Mouse (Mus musculus): ENCODE measurements around the gene Fam126a. TPM values are rescaled to one million over a fixed set of nuclear protein-coding genes. Genes with fewer than 3 reads are reported as not detected.

Gene Fam126a
- polyA plus RNA-seq, 1 experiment = 5.2 TPM

DNA sequence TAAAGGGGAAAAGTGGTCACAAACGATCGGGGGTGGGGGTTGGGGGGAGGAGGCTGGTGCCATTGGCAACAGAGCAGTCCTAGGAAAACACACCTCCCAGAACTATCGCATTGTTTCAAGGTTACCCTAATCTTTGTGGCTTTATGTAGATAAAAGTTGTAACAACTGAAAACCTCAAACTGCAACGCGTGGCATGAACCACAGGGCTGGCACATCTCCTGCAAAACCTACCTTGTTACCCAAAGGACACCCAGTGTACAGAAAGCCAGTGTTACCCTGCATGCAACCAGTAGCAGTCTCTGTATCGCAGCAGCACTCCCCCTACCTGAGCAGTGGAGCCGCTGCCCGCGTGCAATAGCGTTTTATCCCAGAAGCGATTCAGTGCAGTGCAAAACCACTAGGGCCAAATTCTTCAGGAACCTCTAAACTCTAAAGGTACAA, 1.1 kb downstream of the Fam126a start:
- H3K27ac ChIP-seq (replicated peaks; ENCODE audit: low read depth, low read length) = no peak overlapping the region

DNA sequence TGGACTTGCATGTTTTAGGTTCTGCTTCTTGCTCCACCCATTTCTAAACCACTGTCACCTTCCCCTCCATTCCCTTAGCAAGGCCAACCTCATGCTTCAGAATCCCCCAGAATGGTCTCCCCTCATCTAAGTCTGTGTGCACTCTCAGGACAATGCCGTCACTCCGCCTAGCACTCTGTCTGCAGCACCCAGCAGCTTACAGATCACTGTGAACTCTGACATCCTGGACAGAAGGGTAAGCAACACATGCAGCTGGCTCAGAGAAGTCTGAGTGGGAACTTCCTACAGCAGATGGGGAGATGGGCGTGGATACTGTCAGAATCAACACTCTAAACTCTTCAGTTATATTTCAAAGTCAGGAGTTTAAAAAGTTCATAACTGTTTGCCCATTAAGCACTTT, 5.5 kb downstream of the Fam126a start:
- Histone ChIP-seq H3K27ac (replicated peaks; ENCODE audit: low read depth, low read length) (no peak overlapping the region), H3K4me3 (ENCODE audit: insufficient read depth, low read depth, low read length) (no peak overlapping the region), H3K4me1 (ENCODE audit: control insufficient read depth, insufficient read depth, insufficient read length, low read length) (peaks cover 4% of the 10 kb centered on the region)

More for the DNA sequence above, 1.1 kb downstream of the Fam126a start:
- H3K4me3 ChIP-seq (ENCODE audit: insufficient read depth, low read depth, low read length) = peak overlapping the region; percentile 87
- H3K4me1 ChIP-seq (ENCODE audit: control insufficient read depth, insufficient read depth, insufficient read length, low read length) = peaks cover 9% of the 10 kb centered on the region

DNA sequence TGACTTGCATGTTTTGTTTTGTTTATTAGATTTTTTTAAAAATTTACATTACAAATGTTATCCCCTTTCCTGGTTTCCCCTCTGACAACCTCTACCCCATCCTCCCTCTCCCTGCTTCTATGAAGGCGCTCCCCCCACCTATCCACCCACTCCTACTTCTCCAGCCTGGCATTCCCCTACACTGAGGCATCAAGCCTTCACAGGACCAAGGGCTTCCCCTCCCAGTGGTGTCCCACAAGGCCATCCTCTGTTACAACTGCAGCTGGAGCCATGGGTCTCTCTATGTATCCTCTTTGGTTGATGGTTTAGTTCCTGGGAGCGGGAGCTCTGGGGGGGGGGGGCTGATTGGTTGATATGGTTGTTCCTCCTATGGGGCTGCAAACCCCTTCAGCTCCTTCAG, 7.3 kb downstream of the Fam126a start:
- peaks cover 2% of the 10 kb centered on the region for H3K4me1 ChIP-seq (ENCODE audit: control insufficient read depth, insufficient read depth, insufficient read length, low read length)
- H3K4me3 ChIP-seq (ENCODE audit: insufficient read depth, low read depth, low read length) = no peak overlapping the region
- H3K27ac ChIP-seq (replicated peaks; ENCODE audit: low read depth, low read length) = no peak overlapping the region

DNA sequence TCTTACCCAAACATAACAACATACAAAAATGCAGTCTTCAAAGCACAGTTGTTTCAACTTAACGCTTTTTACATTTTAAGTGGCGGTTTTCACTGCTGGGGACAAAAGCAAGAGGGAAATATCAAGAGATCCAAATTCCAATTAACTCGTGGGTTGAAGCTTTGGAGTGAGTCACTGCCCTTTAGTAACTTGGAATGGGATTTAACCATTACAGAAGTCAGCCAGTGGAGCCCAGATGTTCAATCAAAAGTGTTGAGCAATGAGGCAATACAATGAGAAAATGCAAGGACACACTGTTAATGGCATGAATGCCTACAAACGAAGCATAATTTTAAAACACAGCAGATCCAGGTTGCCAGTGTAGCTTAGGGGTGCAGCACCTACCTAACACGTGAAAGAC, 8.8 kb downstream of the Fam126a start:
- no peak overlapping the region for H3K4me3 ChIP-seq (ENCODE audit: insufficient read depth, low read depth, low read length)
- peaks cover 2% of the 10 kb centered on the region for H3K4me1 ChIP-seq (ENCODE audit: control insufficient read depth, insufficient read depth, insufficient read length, low read length)
- no peak overlapping the region for H3K27ac ChIP-seq (replicated peaks; ENCODE audit: low read depth, low read length)

DNA sequence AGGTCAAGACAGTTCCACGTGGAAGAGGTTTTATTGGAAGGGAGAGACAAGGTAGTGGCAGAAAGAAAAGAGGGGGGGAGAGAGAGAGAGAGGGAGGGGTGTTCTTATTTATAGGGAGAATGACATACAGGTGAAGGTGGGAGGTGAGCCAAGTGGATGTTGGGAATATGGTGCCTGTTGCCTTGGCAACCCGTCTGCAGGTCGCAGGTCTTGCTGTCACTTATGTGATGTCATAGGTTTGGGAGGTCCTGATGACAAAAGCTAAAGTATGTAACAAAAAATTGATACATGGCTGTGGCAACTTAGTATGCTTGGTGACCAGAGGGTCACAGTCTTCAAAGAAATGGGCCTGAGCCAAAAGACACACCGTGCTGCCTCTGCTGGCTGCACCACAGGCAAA, 10.1 kb downstream of the Fam126a start:
- no peak overlapping the region for H3K27ac ChIP-seq (replicated peaks; ENCODE audit: low read depth, low read length)
- H3K4me1 ChIP-seq (ENCODE audit: control insufficient read depth, insufficient read depth, insufficient read length, low read length) = peaks cover 2% of the 10 kb centered on the region
- H3K4me3 ChIP-seq (ENCODE audit: insufficient read depth, low read depth, low read length) = no peak overlapping the region

DNA sequence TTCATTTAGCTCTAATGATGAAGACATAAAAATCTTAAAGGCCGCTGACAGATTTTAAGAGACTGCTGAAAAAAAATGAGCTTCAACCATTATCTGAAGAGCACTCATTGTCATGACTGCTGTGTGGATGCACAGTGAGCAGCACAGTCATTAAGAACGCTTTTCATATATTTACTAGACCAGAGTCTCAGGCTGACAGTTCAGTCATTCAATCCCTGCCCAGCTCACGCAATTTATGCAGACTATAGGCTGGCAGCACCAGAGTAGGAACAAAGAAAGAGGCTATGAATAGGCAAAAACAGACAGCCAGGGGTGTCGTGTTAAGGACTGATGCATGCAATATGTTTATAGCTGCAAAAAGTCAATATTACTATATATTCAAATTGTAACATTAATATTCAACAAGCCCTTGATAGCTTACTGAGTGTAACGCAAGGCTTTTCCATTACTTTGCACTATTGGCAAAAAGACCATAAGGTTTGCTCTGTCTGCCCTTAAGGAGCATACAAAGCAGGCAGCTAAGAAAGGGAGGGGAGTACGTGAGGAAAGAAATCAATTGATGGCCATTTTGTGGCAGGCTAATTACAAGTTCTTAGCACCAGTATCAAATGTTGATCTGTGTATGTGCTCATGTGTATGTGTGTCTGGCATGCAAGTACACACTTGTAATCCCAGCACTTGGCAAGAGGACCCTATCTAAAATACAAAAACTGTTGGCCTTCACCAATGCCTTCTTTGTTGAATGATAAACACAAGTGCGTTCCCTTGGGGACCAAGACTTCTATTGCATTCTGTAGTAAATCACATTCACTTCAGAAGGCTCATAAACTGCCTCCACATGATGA, 10.9 kb downstream of the Fam126a start:
- no peak overlapping the region for H3K27ac ChIP-seq (replicated peaks; ENCODE audit: low read depth, low read length)

DNA sequence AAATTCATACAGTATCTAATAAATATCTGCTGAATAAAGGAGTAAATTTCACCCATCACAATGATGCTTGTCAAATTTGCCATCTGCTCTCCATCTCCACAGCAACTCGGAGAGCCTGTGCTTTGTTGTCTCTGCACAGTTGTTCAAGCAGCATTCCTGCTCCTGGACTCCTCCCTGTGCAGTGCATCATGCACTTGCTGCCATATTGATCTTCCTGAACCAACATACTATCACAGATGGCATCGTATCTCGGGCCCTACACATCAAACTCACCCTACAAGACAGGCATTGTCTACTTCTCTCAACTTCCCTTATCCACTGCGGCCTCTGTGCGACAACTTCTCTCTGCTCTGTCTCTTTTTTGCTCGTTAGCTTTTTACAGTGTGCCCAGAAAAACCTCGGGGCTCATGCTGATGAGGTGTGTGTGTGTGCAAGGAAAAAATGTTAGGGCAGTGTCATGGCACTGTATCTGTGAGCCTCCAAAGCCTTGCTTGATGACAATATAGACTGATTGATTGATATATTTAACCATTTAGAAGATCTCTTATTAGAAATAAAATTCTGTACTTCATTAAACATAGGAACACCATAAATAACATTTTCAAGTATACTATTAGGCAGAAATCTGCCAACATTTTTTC, 11.7 kb downstream of the Fam126a start:
- no peak overlapping the region for H3K27ac ChIP-seq (replicated peaks; ENCODE audit: low read depth, low read length)
- no peaks in the 10 kb centered on the region; the same call in 1 of the 2 replicates for H3K4me1 ChIP-seq (ENCODE audit: control insufficient read depth, insufficient read depth, insufficient read length, low read length)
- no peak overlapping the region for H3K4me3 ChIP-seq (ENCODE audit: insufficient read depth, low read depth, low read length)

More for the DNA sequence above, 10.9 kb downstream of the Fam126a start:
- H3K4me3 ChIP-seq (ENCODE audit: insufficient read depth, low read depth, low read length) = no peak overlapping the region
- no peaks in the 10 kb centered on the region; the same call in 1 of the 2 replicates for H3K4me1 ChIP-seq (ENCODE audit: control insufficient read depth, insufficient read depth, insufficient read length, low read length)

DNA sequence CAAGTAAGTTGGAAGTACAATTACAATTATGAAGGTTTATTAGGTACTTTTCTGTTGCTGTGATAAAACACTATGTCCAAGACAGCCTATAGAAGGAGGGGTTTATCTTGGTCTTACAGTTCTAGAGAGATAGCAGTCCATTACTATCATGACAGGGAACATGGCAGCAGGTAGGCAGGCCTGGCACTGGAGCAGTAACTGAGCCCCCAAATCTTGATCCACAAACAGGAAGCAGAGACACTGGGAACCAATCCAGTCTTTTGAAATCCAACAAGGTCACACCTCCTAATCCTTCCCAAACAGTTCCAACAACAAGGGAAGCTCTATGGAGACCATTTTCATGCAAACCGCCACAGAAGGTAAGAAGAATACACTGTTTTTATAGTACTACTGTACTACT, 13.6 kb downstream of the Fam126a start:
- Histone ChIP-seq H3K27ac (replicated peaks; ENCODE audit: low read depth, low read length) (no peak overlapping the region), H3K4me1 (ENCODE audit: control insufficient read depth, insufficient read depth, insufficient read length, low read length) (no peaks in the 10 kb centered on the region; the same call in 1 of the 2 replicates), H3K4me3 (ENCODE audit: insufficient read depth, low read depth, low read length) (no peak overlapping the region)

DNA sequence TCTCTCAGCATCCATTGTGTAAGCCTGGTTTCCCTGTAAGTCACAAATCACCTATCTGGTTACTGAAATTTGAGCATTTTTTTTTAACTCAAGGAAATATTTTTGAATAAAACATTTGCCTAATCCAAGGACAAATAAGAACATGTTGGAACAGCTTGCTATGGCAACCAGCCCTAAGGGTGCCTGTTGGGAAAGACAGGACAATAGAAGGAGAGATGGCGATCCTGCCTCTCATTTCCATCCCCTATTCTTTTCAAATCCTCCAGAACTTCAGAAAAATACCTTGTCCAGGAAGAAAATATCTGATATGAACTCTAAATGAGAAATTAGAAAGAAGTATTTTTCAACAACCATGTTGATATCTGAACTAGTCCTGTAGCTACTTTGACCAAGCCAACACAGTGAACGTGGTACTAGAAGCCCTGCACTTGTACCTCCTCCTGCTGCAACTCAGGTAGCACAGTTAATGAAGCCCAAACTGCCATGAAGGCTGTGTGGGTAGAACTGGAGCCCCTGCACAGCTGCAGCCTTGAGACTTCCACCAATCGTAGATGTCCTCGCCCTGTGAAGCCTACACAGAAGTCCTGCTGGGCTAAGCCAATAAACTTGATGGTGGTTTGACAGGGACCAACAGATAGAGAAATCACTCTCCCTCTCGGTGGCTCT, 17.0 kb downstream of the Fam126a start:
- no peak overlapping the region for H3K27ac ChIP-seq (replicated peaks; ENCODE audit: low read depth, low read length)
- H3K4me3 ChIP-seq (ENCODE audit: insufficient read depth, low read depth, low read length) = no peak overlapping the region
- no peaks in the 10 kb centered on the region; the same call in 1 of the 2 replicates for H3K4me1 ChIP-seq (ENCODE audit: control insufficient read depth, insufficient read depth, insufficient read length, low read length)

DNA sequence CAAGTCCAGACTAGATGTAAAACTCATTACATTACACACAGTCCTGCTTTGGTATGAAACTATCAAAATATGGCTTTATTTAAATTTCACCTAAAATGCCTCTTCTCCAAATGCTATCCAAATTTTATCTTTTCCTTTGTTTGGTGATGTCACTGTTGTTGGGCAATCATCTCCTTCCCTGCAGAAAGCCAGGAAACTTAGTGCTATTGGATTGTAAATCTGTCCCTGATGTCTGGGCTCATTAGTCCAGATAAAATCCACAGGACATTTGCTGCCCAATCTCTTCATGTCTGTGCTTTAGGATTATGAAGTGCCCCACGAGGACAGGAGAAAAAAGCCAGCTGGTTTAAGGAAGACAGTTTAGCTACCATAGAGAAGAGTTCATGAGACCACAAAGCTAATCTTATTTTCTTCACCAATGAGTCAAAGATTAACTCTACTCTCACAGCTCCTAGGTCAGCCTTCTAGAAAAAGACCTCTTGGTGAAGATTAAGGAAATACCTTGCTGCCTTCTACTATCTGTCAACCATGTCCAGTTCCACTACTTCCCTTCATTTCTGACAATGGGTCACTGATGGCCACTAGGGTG, 31.3 kb downstream of the Fam126a start:
- Histone ChIP-seq H3K4me1 (ENCODE audit: control insufficient read depth, insufficient read depth, insufficient read length, low read length) (peaks cover 2% of the 10 kb centered on the region; the same call in 1 of the 2 replicates), H3K4me3 (ENCODE audit: insufficient read depth, low read depth, low read length) (no peak overlapping the region), H3K27ac (replicated peaks; ENCODE audit: low read depth, low read length) (no peak overlapping the region)

DNA sequence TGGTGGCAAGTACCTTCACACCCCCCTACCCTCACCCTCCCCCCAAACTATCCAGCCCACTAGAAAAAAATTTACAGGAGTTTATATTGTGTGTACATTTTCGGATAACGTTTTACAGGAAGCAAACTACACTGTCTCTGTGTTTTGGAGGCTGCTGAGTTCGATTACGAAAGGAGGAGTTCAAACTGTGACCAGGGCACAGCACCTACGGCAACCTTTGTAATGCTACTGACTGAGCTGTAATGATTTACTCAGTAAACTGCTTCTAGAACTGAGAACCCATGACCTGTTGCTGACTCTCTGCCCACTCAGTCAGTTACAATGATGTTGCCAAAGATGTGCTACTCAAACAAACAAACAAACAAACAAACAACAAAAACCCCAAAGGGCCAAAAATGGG, 34.5 kb downstream of the Fam126a start:
- Histone ChIP-seq H3K27ac (replicated peaks; ENCODE audit: low read depth, low read length) (no peak overlapping the region), H3K4me1 (ENCODE audit: control insufficient read depth, insufficient read depth, insufficient read length, low read length) (peaks cover 6% of the 10 kb centered on the region; the same call in 1 of the 2 replicates), H3K4me3 (ENCODE audit: insufficient read depth, low read depth, low read length) (no peak overlapping the region)

DNA sequence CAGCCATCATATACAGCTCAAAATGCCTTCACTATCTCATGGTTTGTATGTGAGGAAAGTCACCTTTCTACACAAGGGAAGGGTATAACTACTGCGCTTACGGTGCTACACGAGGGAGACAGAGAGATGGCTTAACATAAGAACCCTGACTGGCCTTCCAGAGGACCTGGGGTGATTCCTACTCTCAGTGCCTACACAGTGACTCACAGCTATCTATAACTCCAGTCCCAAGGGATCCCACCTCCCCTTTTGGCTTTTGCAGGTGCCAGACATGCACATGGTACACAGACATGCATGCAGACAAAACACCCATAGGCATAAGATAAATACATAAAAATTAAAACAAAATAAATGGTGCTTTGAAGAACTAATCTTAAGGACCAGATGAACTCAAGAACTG, 35.6 kb downstream of the Fam126a start:
- Histone ChIP-seq H3K27ac (replicated peaks; ENCODE audit: low read depth, low read length) (no peak overlapping the region), H3K4me3 (ENCODE audit: insufficient read depth, low read depth, low read length) (no peak overlapping the region), H3K4me1 (ENCODE audit: control insufficient read depth, insufficient read depth, insufficient read length, low read length) (peaks cover 6% of the 10 kb centered on the region; the same call in 1 of the 2 replicates)

DNA sequence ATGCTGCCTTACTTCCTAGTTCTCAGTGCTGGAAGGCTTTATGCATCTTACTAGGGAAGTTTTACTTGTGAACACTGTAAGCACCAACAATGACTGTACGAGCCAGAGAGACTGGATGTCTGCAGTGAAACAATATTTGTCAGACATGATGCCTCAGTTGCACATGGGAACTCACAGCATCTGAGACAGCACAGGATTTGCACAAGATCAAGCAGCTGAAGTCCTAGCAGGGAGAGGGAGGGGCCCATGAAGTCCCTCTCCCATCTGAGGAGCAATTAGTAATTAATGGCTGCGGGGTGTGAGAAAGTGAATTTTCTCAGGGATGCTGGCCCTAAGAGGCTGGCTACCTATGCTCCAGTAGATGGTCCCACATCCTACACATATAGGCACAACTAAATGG, 36.3 kb downstream of the Fam126a start:
- Histone ChIP-seq H3K27ac (replicated peaks; ENCODE audit: low read depth, low read length) (peak overlapping the region; percentile 6; the same call in 1 of the 2 replicates), H3K4me1 (ENCODE audit: control insufficient read depth, insufficient read depth, insufficient read length, low read length) (peaks cover 6% of the 10 kb centered on the region; the same call in 1 of the 2 replicates), H3K4me3 (ENCODE audit: insufficient read depth, low read depth, low read length) (no peak overlapping the region)

DNA sequence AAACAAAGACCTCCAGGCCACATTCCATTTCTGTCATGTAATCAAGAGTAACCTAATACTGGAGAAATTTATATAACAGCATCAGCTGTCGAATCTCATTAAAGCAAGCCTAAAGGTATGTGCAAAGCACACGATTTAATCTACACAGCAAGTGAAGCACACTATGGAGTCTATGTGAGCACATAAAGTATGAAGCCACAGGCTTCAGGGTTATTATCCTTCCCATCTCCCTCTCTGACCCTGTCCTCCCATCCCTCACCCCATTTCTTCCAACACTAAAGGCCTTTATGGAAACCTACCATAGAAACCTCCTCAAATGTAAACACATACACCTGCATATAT, 37.0 kb downstream of the Fam126a start:
- Histone ChIP-seq H3K27ac (replicated peaks; ENCODE audit: low read depth, low read length) (peak overlapping the region; percentile 82), H3K4me1 (ENCODE audit: control insufficient read depth, insufficient read depth, insufficient read length, low read length) (peaks cover 6% of the 10 kb centered on the region; the same call in 1 of the 2 replicates), H3K4me3 (ENCODE audit: insufficient read depth, low read depth, low read length) (no peak overlapping the region)
